Mouse (Mus musculus): Measurements from ENCODE around the gene Acacb.

DNA sequence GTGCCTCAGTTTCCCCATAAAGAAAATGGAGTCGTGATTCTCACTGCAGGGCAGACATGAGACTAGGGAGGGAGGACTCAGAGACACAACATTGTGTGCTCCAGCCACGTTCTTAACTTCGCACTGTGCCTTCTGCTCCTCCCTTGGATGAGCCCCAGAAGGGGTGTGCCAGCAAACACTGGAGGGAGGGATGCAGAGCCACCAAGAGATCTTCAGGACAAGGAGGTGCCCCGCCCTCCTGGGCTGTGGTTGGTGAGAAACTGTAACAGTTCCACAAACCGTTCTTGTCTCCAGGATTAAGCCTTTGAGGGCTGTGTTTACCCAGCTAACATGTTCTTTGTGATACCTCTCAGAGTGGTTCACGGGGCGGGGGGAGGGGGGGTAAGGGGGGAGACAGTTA lies 122.3 kb downstream of the Acacb start:
- TF ChIP-seq POLR2A (IDR thresholded peaks at IDR 0.05; ENCODE audit: extremely low read depth, insufficient read depth, low read length) (no peak), CTCF (IDR thresholded peaks at IDR 0.05; ENCODE audit: extremely low read depth, insufficient read depth, low read length) (no peak)
